Mouse (Mus musculus) liver, adult 2 months (tissue): ENCODE results near the gene Gse1.

Experiments used
- CTCF ChIP-seq: fragments of 200-500 bp; IDR thresholded peaks from 2 replicates; pipeline ENCODE4 v1.5.1; 2011; ENCODE audit warnings: low read depth, low read length, control low read depth
- POLR2A ChIP-seq: fragments of 200-500 bp; IDR thresholded peaks from 2 replicates; pipeline ENCODE4 v1.6.1; 2011; ENCODE audit warnings: low read length, control low read depth; ENCODE audit not compliant: insufficient read depth; ENCODE audit errors: extremely low read depth

DNA sequence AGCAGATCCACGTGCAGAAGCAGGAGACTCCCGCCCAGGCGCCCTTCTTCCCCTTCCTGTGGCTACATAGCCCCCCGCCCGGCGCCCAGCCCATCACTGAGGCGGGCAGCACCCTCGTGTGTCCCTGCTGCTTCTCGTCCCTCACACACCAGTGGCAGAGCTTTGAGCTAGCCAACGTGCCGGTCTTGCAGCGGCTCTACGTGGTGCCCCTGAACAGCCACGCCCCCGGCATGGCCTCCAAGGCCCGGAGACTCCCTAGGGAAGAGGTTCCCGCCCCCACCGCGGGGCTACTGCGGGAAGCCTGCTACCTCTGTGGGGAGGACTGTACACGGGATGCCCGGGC, 1.3 kb downstream of the Gse1 start:
- no peak for TF ChIP-seq POLR2A
- no peak for TF ChIP-seq CTCF
